Mouse (Mus musculus) fat pad, adult 2 months (tissue): ENCODE data around the gene Pik3c2b.

Experiments used
- DNase-seq: peaks from one replicate; pipeline ENCODE4 v3.0.0-alpha.2; 2011; ENCODE audit warnings: low read depth, low spot score; ENCODE audit errors: extremely low read depth

The Pik3c2b gene

GRCm38 (mm10) chr1:133132388-133133326 lies 87.2 kb downstream of the Pik3c2b start:
- no peak for DNase-seq

DNA sequence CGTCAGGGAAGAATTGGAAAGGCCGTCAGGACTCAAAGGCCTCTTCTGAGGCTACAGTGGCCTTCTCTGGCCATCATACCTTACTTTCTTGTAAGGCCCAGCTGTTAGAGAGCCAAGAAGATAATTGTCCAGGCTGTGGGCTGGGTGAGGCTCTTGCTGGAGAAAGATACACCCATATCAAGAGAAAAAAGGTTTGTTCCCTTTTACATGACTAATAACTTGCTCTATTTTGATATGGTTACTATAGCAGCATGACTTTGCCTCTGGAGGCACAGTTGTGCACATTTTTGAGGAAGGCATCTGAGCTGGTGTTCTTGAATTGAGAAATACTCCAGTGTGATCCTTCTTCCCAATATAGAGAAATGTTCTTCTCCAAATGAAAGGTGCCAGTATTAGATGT lies 88.0 kb downstream of the Pik3c2b start:
- no peak for DNase-seq

DNA sequence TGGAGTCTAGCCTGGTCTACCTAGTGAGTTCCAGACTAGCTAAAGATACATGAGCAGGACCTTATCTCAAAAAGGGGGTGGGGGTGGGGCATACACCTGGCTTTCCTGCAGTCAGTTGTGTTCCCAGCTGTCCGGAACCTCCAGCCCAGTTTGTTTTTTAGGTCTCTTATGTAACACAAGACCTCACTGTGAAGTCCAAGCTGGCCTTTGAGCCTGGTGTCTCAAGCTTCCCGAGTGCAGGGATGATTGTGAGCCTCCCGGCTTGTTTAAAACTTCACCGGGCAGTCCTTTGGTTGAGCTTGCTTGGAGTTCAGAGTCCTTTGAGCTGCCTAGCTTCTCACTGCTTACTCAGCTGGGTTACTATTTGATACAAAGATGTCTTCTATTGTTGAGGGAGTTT lies 88.6 kb downstream of the Pik3c2b start:
- no peak for DNase-seq

- DNase-seq = no peak
These were observed 89.4 kb downstream of the Pik3c2b start for GRCm38 (mm10) chr1:133134881-133135280.

- no peak for DNase-seq
These were observed 90.3 kb downstream of the Pik3c2b start for GRCm38 (mm10) chr1:133135808-133136207.

GRCm38 (mm10) chr1:133138401-133138800 lies 92.9 kb downstream of the Pik3c2b start:
- no peak for DNase-seq

GRCm38 (mm10) chr1:133146014-133147009 lies 100.8 kb downstream of the Pik3c2b start:
- DNase-seq = no peak

GRCm38 (mm10) chr1:133147324-133147723 lies 101.9 kb downstream of the Pik3c2b start:
- no peak for DNase-seq

GRCm38 (mm10) chr1:133148122-133148521 lies 102.7 kb downstream of the Pik3c2b start:
- no peak for DNase-seq

GRCm38 (mm10) chr1:133150556-133150955 lies 105.1 kb downstream of the Pik3c2b start:
- no peak for DNase-seq

DNA sequence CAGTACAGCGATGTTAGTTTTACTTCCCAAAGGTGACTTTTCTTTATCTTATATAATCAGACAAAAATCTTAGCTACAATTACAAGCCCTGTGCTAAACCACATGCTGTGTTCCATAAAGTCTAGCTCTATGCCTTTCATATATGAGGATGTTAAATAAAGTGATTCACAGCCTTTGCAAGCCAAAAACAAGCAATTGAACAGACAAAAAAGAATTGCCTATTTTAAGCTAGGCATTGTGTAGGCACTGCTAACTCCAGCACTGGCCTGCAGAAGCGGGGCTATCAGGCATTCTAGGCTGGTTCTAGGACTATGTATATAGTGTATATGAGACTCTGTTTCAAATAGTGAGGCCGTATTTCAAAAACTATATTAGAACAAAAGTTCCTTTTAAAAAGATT lies 106.7 kb downstream of the Pik3c2b start:
- DNase-seq = no peak

DNA sequence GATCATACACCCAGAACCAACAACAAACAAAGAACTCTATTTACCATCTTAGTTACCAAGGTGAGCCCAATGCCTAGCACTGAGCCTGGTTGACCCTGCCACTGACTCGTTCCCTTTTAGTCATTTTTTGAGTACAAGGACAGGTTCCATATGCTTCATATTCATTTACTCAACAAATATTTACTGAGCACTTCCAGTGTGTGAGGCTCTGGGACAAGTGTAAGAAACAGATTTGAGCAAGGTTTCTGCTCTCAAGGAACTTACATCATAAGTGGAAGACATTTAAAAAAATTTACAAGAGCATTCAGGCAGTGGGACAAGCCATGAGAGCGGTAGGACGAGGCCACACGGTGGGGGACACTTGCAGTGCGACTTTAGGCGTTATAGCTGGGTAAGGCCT lies 109.8 kb downstream of the Pik3c2b start:
- no peak for DNase-seq
